Mouse (Mus musculus) lung, postnatal 0 days (tissue): ENCODE data around the gene Gpc1. TPM values are rescaled to one million over a fixed set of nuclear protein-coding genes. Genes with fewer than 3 reads are reported as not detected.

ENCODE experiments used
- ATAC-seq: fragments of 200-750 bp; cut with Nextera tagmentation; 2 replicates; pipeline ENCODE4 v1.8.0; 2017; ENCODE audit warnings: moderate library complexity
- DNase-seq: peaks from one replicate; pipeline ENCODE4 v3.0.0-alpha.2; 2016; ENCODE audit warnings: low spot score
- H3K27ac ChIP-seq: fragments of 300-500 bp; sonication (generic); 2 replicates; pipeline ENCODE4 v1.5.1; 2014; ENCODE audit warnings: antibody characterized with exemption, mild to moderate bottlenecking, low read length, mixed read lengths
- H3K27me3 ChIP-seq: fragments of 300-500 bp; sonication (generic); replicated peaks from 2 replicates; pipeline ENCODE4 v1.6.1; 2014; ENCODE audit warnings: low read length, mixed read lengths; ENCODE audit not compliant: insufficient read depth
- H3K36me3 ChIP-seq: fragments of 300-500 bp; sonication (generic); 2 replicates; pipeline ENCODE4 v1.6.1; 2014; ENCODE audit warnings: low read length, mixed read lengths; ENCODE audit not compliant: insufficient read depth
- H3K4me1 ChIP-seq: fragments of 300-500 bp; sonication (generic); 2 replicates; pipeline ENCODE4 v1.6.1; 2014; ENCODE audit warnings: antibody characterized with exemption, low read depth, low read length, mixed read lengths; ENCODE audit not compliant: insufficient read depth
- H3K4me2 ChIP-seq: fragments of 300-500 bp; sonication (generic); replicated peaks from 2 replicates; pipeline ENCODE4 v1.6.1; 2014; ENCODE audit warnings: low read depth, mild to moderate bottlenecking, low read length, moderate library complexity, mixed read lengths
- H3K4me3 ChIP-seq: fragments of 300-500 bp; sonication (generic); 2 replicates; pipeline ENCODE4 v1.5.1; 2014; ENCODE audit warnings: low read depth, low read length
- H3K9ac ChIP-seq: fragments of 300-500 bp; sonication (generic); replicated peaks from 2 replicates; pipeline ENCODE4 v1.6.1; 2014; ENCODE audit warnings: low read depth, mild to moderate bottlenecking
- H3K9me3 ChIP-seq: fragments of 300-500 bp; sonication (generic); 2 replicates; pipeline ENCODE4 v1.6.1; 2016; ENCODE audit warnings: low read length, mixed read lengths
- CTCF ChIP-seq: IDR thresholded peaks from 2 replicates; pipeline ENCODE4 v1.5.1; 2016; ENCODE audit warnings: antibody characterized with exemption, mild to moderate bottlenecking
- EP300 ChIP-seq: IDR thresholded peaks from 2 replicates; pipeline ENCODE4 v1.6.1; 2016; ENCODE audit warnings: antibody characterized with exemption, mild to moderate bottlenecking, control low read depth
- WGBS: fragments of 180-500 bp; shearing (Covaris S2); extraction: QIAGEN DNeasy Blood & Tissue Kit; methylation state at CpG from one replicate; pipeline ENCODE4 v1.1.7; 2014; 5-methylcytosine and 5-hydroxymethylcytosine counted together
- microRNA counts: library from miRNA; unstranded; fragments of <30 nt; microRNA quantifications from one replicate; lab custom pipeline; 2015
- microRNA-seq: library from miRNA; unstranded; fragments of <30 nt; microRNA quantifications from one replicate; pipeline ENCODE4, GENCODE M21; 2016
- polyA plus RNA-seq: library from polyadenylated mRNA; unstranded; fragments of >200 nt; fragmentation: Nextera tagmentation; extraction: Ambion mirVana; gene quantifications from 2 replicates; pipeline ENCODE4 v1.2.1, GENCODE M21; 2015

Gene Gpc1
- polyA plus RNA-seq, 1 experiment from 2014 or later, result 11.0 TPM

GRCm38 (mm10) chr1:92905703-92906310 is 74.4 kb downstream of the Gpc1 start:
- no peak for ATAC-seq

DNA sequence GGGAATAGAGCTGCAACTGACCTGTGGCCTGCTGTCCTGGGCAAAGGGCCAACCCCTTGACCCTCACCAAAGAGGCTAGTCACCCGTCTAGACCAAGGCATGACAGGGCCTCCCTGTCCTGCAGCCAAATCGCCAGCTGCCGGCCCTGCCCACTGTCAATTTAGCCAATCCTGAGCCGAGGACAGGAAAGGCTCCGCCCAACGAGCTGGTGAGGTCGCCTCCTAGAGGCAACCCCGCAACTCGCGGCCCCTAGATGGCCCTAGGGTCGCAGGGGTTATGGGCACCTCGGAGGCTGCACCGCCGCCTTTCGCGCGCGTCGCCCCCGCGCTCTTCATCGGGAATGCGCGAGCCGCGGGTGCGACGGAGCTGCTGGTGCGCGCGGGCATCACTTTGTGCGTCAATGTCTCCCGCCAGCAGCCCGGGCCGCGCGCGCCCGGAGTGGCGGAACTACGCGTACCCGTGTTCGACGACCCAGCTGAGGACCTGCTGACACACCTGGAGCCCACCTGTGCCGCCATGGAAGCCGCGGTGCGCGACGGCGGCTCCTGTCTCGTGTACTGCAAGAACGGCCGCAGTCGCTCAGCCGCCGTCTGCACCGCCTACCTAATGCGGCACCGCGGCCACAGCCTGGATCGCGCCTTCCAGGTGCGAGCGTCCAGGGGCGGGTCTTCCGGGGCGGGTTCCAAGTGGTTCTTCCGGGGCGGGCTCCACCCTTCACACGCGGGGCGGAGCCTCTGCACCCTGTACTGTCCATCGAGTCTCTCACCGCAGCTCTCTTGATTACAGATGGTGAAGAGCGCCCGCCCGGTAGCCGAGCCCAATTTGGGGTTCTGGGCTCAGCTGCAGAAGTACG is 75.6 kb downstream of the Gpc1 start, which contains the start of gene Dusp28:
Gene Dusp28, plus strand, starts transcription at position 203 of the 853 bp plus-strand sequence.
- DNase-seq, result peak; percentile 97
- Histone ChIP-seq H3K4me2 (peak within 1 kb of the TSS; percentile 94), H3K9ac (peak within 1 kb of the TSS; percentile 59), H3K4me3 (peak within 1 kb of the TSS; percentile 70), H3K27me3 (no peaks in the 10 kb centered on the region), H3K9me3 (no peaks in the 10 kb centered on the region), H3K27ac (peak within 1 kb of the TSS; percentile 94), H3K4me1 (peaks cover 19% of the 10 kb centered on the region), H3K36me3 (no peaks in the 10 kb centered on the region)
- under 1% methylated on average over 64 of the region's 81 CpGs for WGBS
- peak; percentile 88 for ATAC-seq
- TF ChIP-seq EP300 (no peak), CTCF (peak; percentile 74)

More at GRCm38 (mm10) chr1:92905703-92906310, 74.4 kb downstream of the Gpc1 start:
- TF ChIP-seq CTCF, result no peak
- no peak for TF ChIP-seq EP300
- Histone ChIP-seq H3K9ac (no peak overlapping the region), H3K4me1 (peaks cover 16% of the 10 kb centered on the region), H3K4me3 (no peak overlapping the region), H3K4me2 (no peak overlapping the region), H3K27ac (no peak overlapping the region), H3K36me3 (no peaks in the 10 kb centered on the region), H3K27me3 (no peaks in the 10 kb centered on the region), H3K9me3 (no peaks in the 10 kb centered on the region)
- DNase-seq, result peak; percentile 24
- 79% methylated on average over 2 of the region's 2 CpGs for WGBS

DNA sequence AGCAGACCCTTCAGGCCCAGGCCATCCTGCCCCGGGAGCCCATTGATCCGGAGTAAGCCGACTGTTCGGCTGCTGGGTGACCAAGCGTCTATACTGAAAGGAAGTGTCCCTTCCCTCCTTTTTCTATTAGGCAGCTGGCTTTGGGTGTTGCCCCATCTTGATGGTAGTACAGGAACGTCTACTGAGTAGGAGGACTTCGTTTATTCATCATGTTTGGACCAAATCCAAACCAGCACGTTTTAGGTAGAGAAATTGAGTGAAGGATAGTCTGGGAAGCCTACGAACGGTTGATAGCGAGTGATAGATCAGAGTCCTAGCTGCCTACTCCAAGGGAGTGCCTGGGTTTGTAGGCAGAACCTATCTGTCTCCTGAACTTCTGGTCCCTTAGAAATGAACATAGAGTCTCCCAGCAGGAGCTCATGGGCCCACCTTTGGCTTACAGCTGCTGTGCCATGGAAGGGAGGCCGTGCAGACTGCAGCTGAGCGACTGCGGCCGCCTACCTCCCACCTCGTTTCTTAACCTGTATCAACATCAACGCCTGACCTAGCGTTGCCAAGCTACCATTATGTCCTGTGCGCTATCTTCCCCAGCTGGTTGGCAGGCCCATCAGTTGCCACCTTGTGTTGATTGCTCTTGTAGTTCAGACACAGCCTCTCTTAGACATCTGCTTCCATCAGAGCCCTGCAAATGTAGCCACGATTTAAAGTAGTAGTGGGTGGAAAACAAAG is 76.4 kb downstream of the Gpc1 start:
- Histone ChIP-seq H3K27me3 (no peaks in the 10 kb centered on the region), H3K27ac (peak overlapping the region; percentile 94), H3K4me3 (peak overlapping the region; percentile 70), H3K36me3 (no peaks in the 10 kb centered on the region), H3K9me3 (no peaks in the 10 kb centered on the region), H3K4me2 (peak overlapping the region; percentile 94), H3K4me1 (peaks cover 22% of the 10 kb centered on the region), H3K9ac (peak overlapping the region; percentile 59; the same call in 1 of the 2 replicates)
- TF ChIP-seq EP300, result no peak
- ATAC-seq, result no peak
- 39% methylated on average over 20 of the region's 20 CpGs for WGBS
- DNase-seq, result no peak

- ATAC-seq (no peak), DNase-seq (no peak)
- no peak overlapping the region for H3K9ac ChIP-seq
- H3K36me3 ChIP-seq, result no peaks in the 10 kb centered on the region
- H3K9me3 ChIP-seq, result no peaks in the 10 kb centered on the region
- 99% methylated on average over 3 of the region's 3 CpGs for WGBS
- no peak overlapping the region for H3K4me3 ChIP-seq
- no peak overlapping the region for H3K27ac ChIP-seq
- H3K27me3 ChIP-seq, result no peaks in the 10 kb centered on the region
- no peak overlapping the region for H3K4me2 ChIP-seq
- TF ChIP-seq EP300 (no peak), CTCF (no peak)
- H3K4me1 ChIP-seq, result peaks cover 22% of the 10 kb centered on the region
Observed at GRCm38 (mm10) chr1:92908664-92909063, 77.2 kb downstream of the Gpc1 start.

DNA sequence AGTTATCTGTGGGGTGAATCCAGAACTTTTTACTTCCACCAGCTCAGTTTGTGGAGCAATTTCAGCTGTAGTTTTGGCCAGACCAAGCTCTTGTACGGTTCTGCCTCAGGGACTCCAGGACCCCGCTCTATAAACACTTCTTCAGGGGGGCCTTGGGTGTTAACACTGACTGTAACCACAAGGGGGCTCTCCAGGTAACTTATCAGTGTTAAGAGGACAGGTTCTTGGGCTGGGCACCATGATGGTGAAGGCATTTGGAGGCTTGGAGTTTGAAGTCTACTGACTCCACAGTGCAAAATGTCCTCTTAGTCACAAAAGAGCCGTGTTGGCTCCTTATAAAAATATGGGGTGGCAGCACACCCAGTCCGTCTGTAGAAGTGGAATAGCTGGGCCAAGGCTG is 77.6 kb downstream of the Gpc1 start:
- Histone ChIP-seq H3K4me1 (peaks cover 22% of the 10 kb centered on the region), H3K27ac (no peak overlapping the region), H3K4me3 (no peak overlapping the region), H3K36me3 (no peaks in the 10 kb centered on the region), H3K4me2 (no peak overlapping the region), H3K9ac (no peak overlapping the region), H3K9me3 (no peaks in the 10 kb centered on the region), H3K27me3 (no peaks in the 10 kb centered on the region)
- DNase-seq (no peak), ATAC-seq (no peak)
- TF ChIP-seq CTCF, result peak; percentile 44
- TF ChIP-seq EP300, result no peak
- 63% methylated on average over 4 of the region's 4 CpGs for WGBS

MicroRNA genes within 50 kb of the gene (microRNA counts, 519-probe panel; counts per million panel counts)
- 2,462 counts per million, percentile 8 among the panel's probes with 10 or more counts for microRNA mmu-miR-149 (lab: Ali Mortazavi, UCI)

Small RNA genes within 50 kb of the gene (microRNA-seq; reads per million reads assigned to microRNA genes)
- gene Mir149, result 816 reads per million, percentile 72 among the genes with 10 or more reads in this experiment

Other genes with a start within 250 kb of the Gpc1 start
- gene Olfr1412, start 245.9 kb upstream of the Gpc1 start, polyA plus RNA-seq, result not detected in 2 replicates
- gene Olfr1411, start 237.2 kb upstream of the Gpc1 start, polyA plus RNA-seq, result not detected in 2 replicates
- not detected in 2 replicates for gene Olfr1410, start 225.9 kb upstream of the Gpc1 start, polyA plus RNA-seq
- not detected in 2 replicates for gene Olfr12, start 213.9 kb upstream of the Gpc1 start, polyA plus RNA-seq
- 342 and 355 TPM in 2 replicates for gene Cops9, start 189.7 kb upstream of the Gpc1 start, polyA plus RNA-seq
- gene Otos, start 182.8 kb upstream of the Gpc1 start, polyA plus RNA-seq, result 0.24 TPM in 1 of 2 replicates, not detected in the other
- gene Ankmy1, start 71.3 kb downstream of the Gpc1 start, polyA plus RNA-seq, result 0.50 and 0.57 TPM in 2 replicates
- 16.3 and 18.3 TPM in 2 replicates for gene Dusp28, start 75.3 kb downstream of the Gpc1 start, polyA plus RNA-seq
- 58.7 and 60.7 TPM in 2 replicates for gene Rnpepl1, start 79.1 kb downstream of the Gpc1 start, polyA plus RNA-seq
- gene Capn10, start 102.7 kb downstream of the Gpc1 start, polyA plus RNA-seq, result 16.3 and 16.6 TPM in 2 replicates
- gene Gpr35, start 119.2 kb downstream of the Gpc1 start, polyA plus RNA-seq, result 1.2 and 1.7 TPM in 2 replicates
- gene Aqp12, start 174.7 kb downstream of the Gpc1 start, polyA plus RNA-seq, result not detected in 2 replicates